Mouse (Mus musculus) G1E (cell line): ENCODE results near the gene Itga9. TPM values are rescaled to one million over a fixed set of nuclear protein-coding genes. Genes with fewer than 3 reads are reported as not detected.

Experiments used
- ATAC-seq: 2 replicates; pipeline ENCODE4 v1.8.0; 2016; ENCODE audit warnings: mild to moderate bottlenecking; ENCODE audit not compliant: insufficient number of reproducible peaks, poor library complexity, low FRiP score, severe bottlenecking; ENCODE audit errors: extremely low read depth
- DNase-seq: peaks from one replicate; pipeline ENCODE4 v3.0.0; 2012; ENCODE audit warnings: low spot score
- H3K27me3 ChIP-seq: 2 replicates; pipeline ENCODE4 v1.6.1; 2012; ENCODE audit warnings: mild to moderate bottlenecking, low read length, inconsistent platforms; ENCODE audit not compliant: insufficient read depth
- H3K36me3 ChIP-seq: replicated peaks from 2 replicates; pipeline ENCODE3; 2012; ENCODE audit warnings: mild to moderate bottlenecking, inconsistent platforms
- H3K4me1 ChIP-seq: 2 replicates; pipeline ENCODE4 v1.6.1; 2012; ENCODE audit warnings: low read depth, low read length, inconsistent platforms, mixed read lengths; ENCODE audit not compliant: insufficient read depth
- H3K4me3 ChIP-seq: 2 replicates; pipeline ENCODE4 v1.5.1; 2012; ENCODE audit warnings: low read depth, mild to moderate bottlenecking, inconsistent platforms, low read length, moderate library complexity, mixed read lengths
- H3K9me3 ChIP-seq: replicated peaks from 2 replicates; pipeline ENCODE4 v1.6.1; 2012; ENCODE audit warnings: inconsistent platforms
- CTCF ChIP-seq: IDR thresholded peaks from 2 replicates; pipeline ENCODE4 v1.5.1; 2012; ENCODE audit warnings: low read depth, low read length, inconsistent platforms, mixed read lengths
- GATA1 ChIP-seq: IDR thresholded peaks from 2 replicates; pipeline ENCODE4 v1.6.1; 2012; ENCODE audit warnings: borderline replicate concordance, low read length, inconsistent platforms, mixed read lengths
- GATA2 ChIP-seq: IDR thresholded peaks from 2 replicates; pipeline ENCODE4 v1.6.1; 2012; ENCODE audit warnings: low read depth, low read length, inconsistent platforms, borderline replicate concordance
- POLR2AphosphoS5 ChIP-seq: IDR thresholded peaks from 2 replicates; pipeline ENCODE4 v1.6.1; 2012; ENCODE audit warnings: low read depth, low read length, inconsistent platforms; ENCODE audit not compliant: insufficient replicate concordance
- TAL1 ChIP-seq: conservative IDR thresholded peaks from 2 replicates; pipeline ENCODE4 v1.6.1; 2012; ENCODE audit warnings: low read depth, low read length, inconsistent platforms, mixed read lengths
- polyA plus RNA-seq: library from polyadenylated mRNA; stranded (reverse); fragments of >175 nt; gene quantifications from 2 replicates; pipeline ENCODE4 v1.2.3, GENCODE M21; 2012
- total RNA-seq, 2 experiments: library from RNA; stranded (forward) in 1 of 2; stranded (reverse) in 1 of 2; fragments of 200-1000 nt in 1 of 2; fragments of >200 nt in 1 of 2; fragmentation: Nextera tagmentation in 1 of 2; gene quantifications; 2 replicates each; pipeline ENCODE4 v1.2.3; 2014 to 2017

Gene Itga9
- total and polyA plus RNA-seq, 3 experiments: 0.11 TPM; not detected in 2

DNA sequence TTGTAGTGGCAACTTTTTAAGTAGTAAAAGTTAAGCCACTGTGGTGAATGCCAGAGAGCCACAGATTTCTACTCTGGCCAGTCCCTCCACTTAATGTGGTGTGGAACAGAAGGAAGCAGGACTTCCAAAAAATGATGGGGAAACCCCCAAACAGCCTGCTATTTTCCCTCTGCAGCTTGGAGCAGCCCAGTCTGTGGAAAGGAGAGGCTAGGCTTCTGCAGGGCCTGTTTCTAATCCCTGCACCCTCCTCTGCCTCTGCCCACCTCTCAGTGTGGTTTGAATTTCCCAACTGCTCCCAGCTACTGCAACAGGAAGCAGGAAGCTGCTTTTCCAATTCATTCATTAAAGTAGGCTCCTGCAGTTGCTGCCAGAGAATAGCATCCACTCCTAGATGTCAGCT lies 158.6 kb downstream of the Itga9 start:
- Histone ChIP-seq H3K36me3 (no peaks in the 10 kb centered on the region), H3K4me3 (no peak overlapping the region), H3K9me3 (peaks cover 86% of the 10 kb centered on the region), H3K4me1 (no peaks in the 10 kb centered on the region), H3K27me3 (no peaks in the 10 kb centered on the region)
- TF ChIP-seq GATA1 (no peak), POLR2AphosphoS5 (no peak), CTCF (no peak), GATA2 (no peak), TAL1 (no peak)
- DNase-seq (no peak), ATAC-seq (no peak)

DNA sequence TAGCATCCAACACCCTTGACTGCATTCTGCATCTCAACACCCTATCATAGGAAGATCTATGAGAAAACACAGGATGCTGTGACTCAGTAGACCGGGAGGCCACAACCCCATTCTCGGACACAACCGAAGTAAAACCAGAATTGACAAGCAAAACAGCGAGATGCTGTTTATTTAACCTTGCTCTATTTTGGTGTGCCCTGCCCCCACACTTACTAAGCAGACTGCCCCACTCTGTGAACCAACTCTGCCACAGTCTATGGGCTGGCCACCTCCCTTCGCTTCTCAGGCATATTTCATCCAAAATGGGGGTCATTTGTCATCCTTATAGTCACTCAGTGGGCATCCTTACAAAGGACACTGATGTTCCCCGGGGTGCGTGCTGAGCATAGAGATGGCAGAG lies 160.5 kb downstream of the Itga9 start:
- no peak for ATAC-seq
- H3K36me3 ChIP-seq: no peaks in the 10 kb centered on the region
- no peaks in the 10 kb centered on the region for H3K4me1 ChIP-seq
- no peak for TF ChIP-seq GATA2
- no peak for TF ChIP-seq POLR2AphosphoS5
- no peak for TF ChIP-seq GATA1
- no peak for TF ChIP-seq CTCF
- TF ChIP-seq TAL1: no peak
- no peak for DNase-seq
- H3K4me3 ChIP-seq: no peak overlapping the region
- no peaks in the 10 kb centered on the region for H3K27me3 ChIP-seq
- peaks cover 72% of the 10 kb centered on the region for H3K9me3 ChIP-seq

DNA sequence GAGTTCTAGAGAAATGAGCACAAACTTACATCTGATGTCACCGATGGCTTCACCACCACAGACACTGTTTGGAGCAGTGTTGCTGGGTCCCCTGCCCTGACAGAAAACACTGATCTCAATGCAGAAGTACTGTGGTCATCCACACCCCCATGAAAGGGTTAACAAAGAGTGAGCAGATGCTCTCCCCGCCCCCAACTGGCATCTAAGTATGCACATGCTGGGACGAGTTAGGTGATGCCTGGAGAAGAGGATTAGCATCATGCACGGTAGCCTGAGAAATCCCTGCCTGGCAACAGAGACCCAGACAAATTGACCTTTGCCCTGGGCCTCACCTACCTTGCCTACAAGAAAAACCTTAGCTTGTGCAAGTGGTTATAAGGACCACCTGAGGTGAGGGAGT lies 162.1 kb downstream of the Itga9 start:
- Histone ChIP-seq H3K36me3 (no peaks in the 10 kb centered on the region), H3K9me3 (peaks cover 67% of the 10 kb centered on the region), H3K4me3 (no peak overlapping the region), H3K4me1 (no peaks in the 10 kb centered on the region), H3K27me3 (no peaks in the 10 kb centered on the region)
- no peak for DNase-seq
- TF ChIP-seq POLR2AphosphoS5: no peak
- TF ChIP-seq GATA2: no peak
- TF ChIP-seq GATA1: no peak
- TF ChIP-seq CTCF: no peak
- TF ChIP-seq TAL1: no peak
- ATAC-seq: no peak

DNA sequence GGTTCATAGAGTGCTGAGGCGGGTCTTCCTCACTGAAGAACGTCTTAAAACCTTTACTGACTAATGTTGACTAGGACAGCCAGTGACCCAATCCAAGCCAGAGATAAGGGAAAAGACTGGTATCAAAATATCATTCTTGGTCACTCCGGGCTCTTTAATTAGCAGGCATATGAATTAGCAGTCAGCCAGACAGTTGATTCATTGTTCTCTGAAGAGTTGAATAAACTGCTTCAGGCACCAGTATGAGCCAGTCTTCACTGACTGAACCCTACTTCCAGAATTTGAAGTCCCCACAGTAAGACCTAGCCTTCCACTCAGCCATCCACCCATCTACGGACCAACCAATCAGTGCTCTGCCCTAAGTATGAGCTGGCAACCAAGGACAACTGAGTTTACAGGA lies 163.9 kb downstream of the Itga9 start:
- no peak for ATAC-seq
- no peak for TF ChIP-seq CTCF
- TF ChIP-seq GATA1: no peak
- no peak for TF ChIP-seq TAL1
- H3K9me3 ChIP-seq: peaks cover 63% of the 10 kb centered on the region

DNA sequence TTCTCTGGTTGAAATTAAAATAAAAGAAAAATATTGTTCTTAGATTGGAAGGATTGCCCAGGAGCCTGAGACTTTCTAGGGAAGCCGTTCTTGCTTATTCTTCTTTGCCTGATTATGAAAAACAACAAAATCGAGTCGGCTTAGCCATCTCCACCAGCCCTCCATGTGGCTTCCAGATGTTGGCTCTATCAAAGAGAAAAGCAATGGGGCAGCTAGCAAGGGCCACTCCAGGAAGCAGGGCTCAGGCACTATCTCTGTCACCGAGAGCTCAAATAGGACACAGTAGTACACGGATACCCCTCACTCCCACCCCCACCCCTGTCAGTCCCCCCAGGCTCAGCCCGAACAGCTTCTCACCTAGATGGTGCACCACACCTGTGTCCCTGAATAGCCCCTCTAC lies 168.2 kb downstream of the Itga9 start:
- Histone ChIP-seq H3K36me3 (no peaks in the 10 kb centered on the region), H3K4me3 (no peak overlapping the region), H3K27me3 (no peaks in the 10 kb centered on the region), H3K4me1 (no peaks in the 10 kb centered on the region), H3K9me3 (peaks cover 50% of the 10 kb centered on the region)
- DNase-seq (no peak), ATAC-seq (no peak)
- TF ChIP-seq CTCF: no peak
- no peak for TF ChIP-seq POLR2AphosphoS5
- no peak for TF ChIP-seq GATA1
- TF ChIP-seq TAL1: no peak
- no peak for TF ChIP-seq GATA2

More for the DNA sequence above, 163.9 kb downstream of the Itga9 start:
- Histone ChIP-seq H3K4me1 (no peaks in the 10 kb centered on the region), H3K4me3 (no peak overlapping the region), H3K36me3 (no peaks in the 10 kb centered on the region), H3K27me3 (no peaks in the 10 kb centered on the region)
- no peak for DNase-seq

DNA sequence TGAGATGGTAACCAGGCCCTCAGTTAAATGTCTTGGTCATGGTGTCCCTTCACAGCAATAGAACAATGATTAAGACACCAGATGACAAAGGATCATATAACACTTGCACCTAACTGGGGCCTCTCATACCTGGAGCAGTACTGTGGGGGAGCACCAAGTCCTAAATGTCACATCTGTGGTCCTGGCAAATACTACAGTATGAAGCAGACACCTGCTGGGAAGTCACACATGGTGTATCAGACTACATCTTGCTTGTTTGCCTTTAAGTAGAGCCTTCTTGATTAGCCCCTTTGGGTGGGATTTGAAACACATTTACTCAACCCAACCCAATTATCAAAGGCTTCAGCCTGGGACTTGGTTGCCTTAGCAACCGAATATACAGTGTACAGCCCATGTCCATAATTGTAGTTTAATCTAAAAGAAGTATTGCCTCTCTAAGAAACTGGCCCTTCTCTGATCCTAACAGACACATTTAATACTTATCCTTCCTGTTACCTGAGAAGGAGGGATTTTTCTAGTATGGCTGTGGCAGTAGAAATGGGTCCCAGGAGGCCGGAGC lies 170.5 kb downstream of the Itga9 start:
- H3K4me1 ChIP-seq: no peaks in the 10 kb centered on the region

More for the DNA sequence above, 170.5 kb downstream of the Itga9 start:
- ATAC-seq (no peak), DNase-seq (no peak)
- H3K27me3 ChIP-seq: no peaks in the 10 kb centered on the region
- H3K9me3 ChIP-seq: peaks cover 59% of the 10 kb centered on the region
- H3K4me3 ChIP-seq: no peak overlapping the region
- no peaks in the 10 kb centered on the region for H3K36me3 ChIP-seq
- no peak for TF ChIP-seq POLR2AphosphoS5
- TF ChIP-seq GATA2: no peak
- TF ChIP-seq GATA1: no peak
- TF ChIP-seq CTCF: no peak
- TF ChIP-seq TAL1: no peak
